Mouse (Mus musculus) kidney, embryonic 15.5 days (tissue): ENCODE measurements around the gene Casz1. TPM values are rescaled to one million over a fixed set of nuclear protein-coding genes. Genes with fewer than 3 reads are reported as not detected.

Experiments used
- ATAC-seq: fragments of 200-750 bp; cut with Nextera tagmentation; replicated peaks from 2 replicates; pipeline ENCODE4 v1.8.0; 2017; ENCODE audit warnings: moderate TSS enrichment; ENCODE audit not compliant: low FRiP score
- H3K27ac ChIP-seq: fragments of 300-500 bp; sonication (generic); 2 replicates; pipeline ENCODE4 v1.5.1; 2015; ENCODE audit warnings: mild to moderate bottlenecking, inconsistent platforms
- H3K27me3 ChIP-seq: fragments of 300-500 bp; sonication (generic); 2 replicates; pipeline ENCODE4 v1.6.1; 2015; ENCODE audit warnings: inconsistent platforms
- H3K36me3 ChIP-seq: fragments of 300-500 bp; sonication (generic); 2 replicates; pipeline ENCODE4 v1.6.1; 2015; ENCODE audit warnings: inconsistent platforms
- H3K4me1 ChIP-seq: fragments of 300-500 bp; sonication (generic); 2 replicates; pipeline ENCODE4 v1.6.1; 2015; ENCODE audit warnings: inconsistent platforms
- H3K4me2 ChIP-seq: fragments of 300-500 bp; sonication (generic); 2 replicates; pipeline ENCODE4 v1.6.1; 2015; ENCODE audit warnings: moderate library complexity, mild to moderate bottlenecking, inconsistent platforms
- H3K4me3 ChIP-seq: fragments of 300-500 bp; sonication (generic); replicated peaks from 2 replicates; pipeline ENCODE4 v1.5.1; 2015; ENCODE audit warnings: mild to moderate bottlenecking, inconsistent platforms
- H3K9ac ChIP-seq: fragments of 300-500 bp; sonication (generic); 2 replicates; pipeline ENCODE4 v1.6.1; 2015; ENCODE audit warnings: mild to moderate bottlenecking, inconsistent platforms
- H3K9me3 ChIP-seq: fragments of 300-500 bp; sonication (generic); replicated peaks from 2 replicates; pipeline ENCODE4 v1.6.1; 2016; ENCODE audit warnings: inconsistent platforms
- WGBS: fragments of 180-500 bp; shearing (Covaris S2); methylation state at CpG from one replicate; pipeline ENCODE4 v1.1.7; 2015; ENCODE audit warnings: mixed read lengths; 5-methylcytosine and 5-hydroxymethylcytosine counted together
- polyA plus RNA-seq: library from polyadenylated mRNA; unstranded; fragments of >200 nt; fragmentation: Nextera tagmentation; extraction: Ambion mirVana; gene quantifications from 2 replicates; pipeline ENCODE4 v1.2.1, GENCODE M21; 2015

The Casz1 gene
- polyA plus RNA-seq, 1 experiment from 2014 or later = 7.3 TPM

- H3K27ac ChIP-seq = no peak overlapping the region
- peaks cover 22% of the 10 kb centered on the region for H3K4me1 ChIP-seq
- H3K9ac ChIP-seq = no peak overlapping the region
- H3K9me3 ChIP-seq = no peaks in the 10 kb centered on the region
- WGBS = 75% methylated on average over 5 of the region's 5 CpGs
- no peak overlapping the region for H3K4me3 ChIP-seq
- H3K4me2 ChIP-seq = no peak overlapping the region
- peaks cover 8% of the 10 kb centered on the region; the same call in 1 of the 2 replicates for H3K36me3 ChIP-seq
- H3K27me3 ChIP-seq = no peaks in the 10 kb centered on the region
- no peak for ATAC-seq
Observed at GRCm38 (mm10) chr4:148993948-148994347, 189.7 kb downstream of the Casz1 start.

GRCm38 (mm10) chr4:149000746-149001145, 196.5 kb downstream of the Casz1 start:
- no peak overlapping the region for H3K9ac ChIP-seq
- 93% methylated on average over 6 of the region's 6 CpGs for WGBS
- no peak overlapping the region for H3K27ac ChIP-seq
- H3K9me3 ChIP-seq = no peaks in the 10 kb centered on the region
- peaks cover 15% of the 10 kb centered on the region for H3K36me3 ChIP-seq
- H3K4me2 ChIP-seq = no peak overlapping the region
- H3K4me3 ChIP-seq = no peak overlapping the region
- 0 out of 2 replicates have a peak, but pooled peaks cover 7% of the 10 kb centered on the region for H3K4me1 ChIP-seq
- no peaks in the 10 kb centered on the region for H3K27me3 ChIP-seq
- no peak for ATAC-seq

- H3K9me3 ChIP-seq = no peaks in the 10 kb centered on the region
- ATAC-seq = no peak
- H3K27ac ChIP-seq = no peak overlapping the region
- H3K4me1 ChIP-seq = 0 out of 2 replicates have a peak, but pooled peaks cover 7% of the 10 kb centered on the region
- H3K4me3 ChIP-seq = no peak overlapping the region
- H3K9ac ChIP-seq = no peak overlapping the region
- no peaks in the 10 kb centered on the region for H3K27me3 ChIP-seq
- H3K4me2 ChIP-seq = no peak overlapping the region
- WGBS = 80% methylated on average over 5 of the region's 5 CpGs
- H3K36me3 ChIP-seq = peaks cover 15% of the 10 kb centered on the region
Observed at GRCm38 (mm10) chr4:149001515-149001914, 197.3 kb downstream of the Casz1 start.

GRCm38 (mm10) chr4:149002441-149003093, 198.3 kb downstream of the Casz1 start:
- no peak overlapping the region for H3K27ac ChIP-seq
- H3K4me1 ChIP-seq = 0 out of 2 replicates have a peak, but pooled peaks cover 7% of the 10 kb centered on the region
- H3K4me3 ChIP-seq = no peak overlapping the region
- H3K36me3 ChIP-seq = peaks cover 15% of the 10 kb centered on the region
- no peak overlapping the region for H3K4me2 ChIP-seq
- no peaks in the 10 kb centered on the region for H3K9me3 ChIP-seq
- WGBS = 93% methylated on average over 11 of the region's 11 CpGs
- no peaks in the 10 kb centered on the region for H3K27me3 ChIP-seq
- no peak overlapping the region for H3K9ac ChIP-seq
- no peak for ATAC-seq

Other genes with a start within 250 kb of the Casz1 start
- gene Exosc10, start 246.0 kb upstream of the Casz1 start, polyA plus RNA-seq = 89.3 and 98.3 TPM in 2 replicates
- gene Srm, start 212.9 kb upstream of the Casz1 start, polyA plus RNA-seq = 192 and 209 TPM in 2 replicates
- gene Masp2, start 201.9 kb upstream of the Casz1 start, polyA plus RNA-seq = 0.44 and 0.69 TPM in 2 replicates
- gene Tardbp, start 177.4 kb upstream of the Casz1 start, polyA plus RNA-seq = 360 and 392 TPM in 2 replicates
- gene Gm572, start 161.1 kb upstream of the Casz1 start, polyA plus RNA-seq = not detected in 2 replicates